Mouse (Mus musculus): ENCODE measurements around the gene Sh3d19. TPM values are rescaled to one million over a fixed set of nuclear protein-coding genes. Genes with fewer than 3 reads are reported as not detected.

The Sh3d19 gene
- total RNA-seq, 2 experiments from 2014 or later, result 21.4 to 21.5 TPM

- peak; percentile 35 for DNase-seq
Observed at GRCm38 (mm10) chr3:86030566-86030965, 59.7 kb downstream of the Sh3d19 start.

- DNase-seq, result no peak
Observed at GRCm38 (mm10) chr3:86033455-86034090, 62.7 kb downstream of the Sh3d19 start.

GRCm38 (mm10) chr3:86037926-86038484, 67.1 kb downstream of the Sh3d19 start:
- DNase-seq, result no peak

GRCm38 (mm10) chr3:86038648-86039047, 67.7 kb downstream of the Sh3d19 start:
- peak; percentile 52 for DNase-seq

- peak; percentile 42 for DNase-seq
Observed at GRCm38 (mm10) chr3:86040286-86041201, 69.6 kb downstream of the Sh3d19 start.

- DNase-seq, result no peak
Observed at GRCm38 (mm10) chr3:86047686-86048408, 76.9 kb downstream of the Sh3d19 start.

GRCm38 (mm10) chr3:86049041-86049440, 78.1 kb downstream of the Sh3d19 start:
- no peak for DNase-seq

- peak; percentile 54 for DNase-seq
Observed at GRCm38 (mm10) chr3:86056678-86057077, 85.8 kb downstream of the Sh3d19 start.

GRCm38 (mm10) chr3:86057436-86058095, 86.7 kb downstream of the Sh3d19 start:
- no peak for DNase-seq

- DNase-seq, result no peak
Observed at GRCm38 (mm10) chr3:86069646-86070250, 98.8 kb downstream of the Sh3d19 start.

- DNase-seq, result no peak
Observed at GRCm38 (mm10) chr3:86070799-86071198, 99.9 kb downstream of the Sh3d19 start.

GRCm38 (mm10) chr3:86072066-86072465, 101.2 kb downstream of the Sh3d19 start:
- DNase-seq, result no peak

GRCm38 (mm10) chr3:86072889-86073288, 102.0 kb downstream of the Sh3d19 start:
- no peak for DNase-seq

- no peak for DNase-seq
Observed at GRCm38 (mm10) chr3:86075593-86075992, 104.7 kb downstream of the Sh3d19 start.

- DNase-seq, result no peak
Observed at GRCm38 (mm10) chr3:86076511-86077283, 105.8 kb downstream of the Sh3d19 start.

GRCm38 (mm10) chr3:86083051-86083450, 112.1 kb downstream of the Sh3d19 start:
- no peak for DNase-seq

- no peak for DNase-seq
Observed at GRCm38 (mm10) chr3:86085001-86085400, 114.1 kb downstream of the Sh3d19 start.

- no peak for DNase-seq
Observed at GRCm38 (mm10) chr3:86087872-86088271, 117.0 kb downstream of the Sh3d19 start.

GRCm38 (mm10) chr3:86093213-86093845, 122.4 kb downstream of the Sh3d19 start:
- no peak for DNase-seq

GRCm38 (mm10) chr3:86093907-86094306, 123.0 kb downstream of the Sh3d19 start:
- DNase-seq, result no peak
